Mouse (Mus musculus): Measurements from ENCODE around the gene Gjc2.

DNA sequence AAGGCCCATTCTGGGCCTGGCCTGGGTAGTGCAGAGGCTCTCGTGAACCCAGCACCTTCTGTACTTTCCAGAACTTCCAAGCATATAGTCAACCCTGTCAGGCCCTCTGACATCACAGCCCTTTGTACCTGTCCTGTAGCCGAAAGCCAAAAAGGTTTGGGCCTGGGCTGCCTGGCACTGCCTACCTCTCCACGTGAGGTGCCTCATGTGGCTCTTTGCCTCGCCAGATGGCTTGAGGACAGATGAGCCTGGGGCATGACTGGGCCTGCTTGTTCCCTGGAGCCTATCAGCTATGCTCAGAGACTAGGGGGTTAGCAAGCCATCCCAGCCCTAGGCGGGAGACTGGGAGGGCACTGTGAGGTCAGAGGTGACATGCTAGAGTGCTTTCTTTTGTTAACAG is 2.5 kb upstream of the Gjc2 start:
- TF ChIP-seq CTCF (conservative IDR thresholded peaks at IDR 0.05; ENCODE audit: insufficient read depth, insufficient read length, low read depth, low read length) (no peak), POLR2A (IDR thresholded peaks at IDR 0.05; ENCODE audit: low read depth, low read length) (no peak)

Measured in kidney, adult 2 months (tissue).